Mouse (Mus musculus): ENCODE measurements around the gene Tbl1xr1.

The Tbl1xr1 gene

DNA sequence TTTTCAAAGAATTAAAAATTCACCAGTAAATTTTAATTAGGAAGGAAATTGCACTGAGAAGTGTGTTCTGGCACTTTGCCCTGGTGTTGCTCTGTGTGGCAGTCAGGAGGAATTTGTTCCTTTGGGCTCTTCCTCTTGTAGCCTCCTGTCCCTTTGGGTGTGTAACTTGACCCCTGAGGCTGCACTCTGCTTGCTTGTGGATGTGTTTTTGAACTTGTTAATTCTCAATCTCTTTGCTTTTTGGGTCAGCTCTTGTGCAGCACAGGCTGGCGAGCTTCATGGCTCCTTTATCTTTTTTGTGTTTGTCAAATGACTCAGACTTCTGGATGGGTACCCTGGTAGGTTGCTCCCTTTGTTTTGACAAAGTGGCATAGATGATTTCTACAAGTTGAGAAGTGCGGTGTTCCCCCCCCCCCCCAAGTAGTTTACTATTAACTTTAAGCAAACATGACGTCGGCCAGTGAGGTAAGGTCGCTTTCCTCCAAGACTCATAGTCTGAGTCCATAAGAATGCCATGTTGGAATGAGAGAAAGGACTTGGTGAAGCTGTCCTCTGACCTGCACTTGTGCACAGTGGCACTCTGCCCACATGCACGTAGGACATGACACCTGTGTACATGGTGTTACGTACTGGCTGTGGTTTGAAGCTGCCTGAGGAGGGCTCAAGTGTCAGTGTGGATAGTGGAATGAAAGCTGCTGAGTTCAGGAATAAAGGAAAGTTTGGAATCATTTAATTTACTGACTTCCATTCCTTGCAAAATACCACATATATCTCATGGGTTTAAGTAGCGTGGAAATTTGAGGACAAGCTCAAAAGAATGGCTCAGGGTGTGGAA is 14.2 kb downstream of the Tbl1xr1 start:
- WGBS = 71% methylated on average over 8 of the region's 8 CpGs

DNA sequence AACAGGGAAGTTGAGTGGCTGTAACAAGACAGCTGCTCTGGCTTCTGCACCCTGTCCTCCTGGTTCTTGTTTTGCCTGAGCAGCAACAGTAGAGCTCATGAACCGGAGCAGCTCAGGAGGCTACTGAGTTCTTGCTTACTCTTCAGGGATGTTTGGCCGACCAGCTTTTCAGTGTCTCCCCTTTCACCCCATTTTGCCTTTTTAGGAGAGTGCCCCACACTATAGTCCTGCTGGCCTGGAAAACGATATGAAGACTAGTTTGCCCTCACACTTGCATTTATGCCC is 14.8 kb downstream of the Tbl1xr1 start:
- 66% methylated on average over 3 of the region's 3 CpGs for WGBS

GRCm38 (mm10) chr3:22091681-22092080 is 15.2 kb downstream of the Tbl1xr1 start:
- WGBS = 83% methylated on average over 3 of the region's 3 CpGs

DNA sequence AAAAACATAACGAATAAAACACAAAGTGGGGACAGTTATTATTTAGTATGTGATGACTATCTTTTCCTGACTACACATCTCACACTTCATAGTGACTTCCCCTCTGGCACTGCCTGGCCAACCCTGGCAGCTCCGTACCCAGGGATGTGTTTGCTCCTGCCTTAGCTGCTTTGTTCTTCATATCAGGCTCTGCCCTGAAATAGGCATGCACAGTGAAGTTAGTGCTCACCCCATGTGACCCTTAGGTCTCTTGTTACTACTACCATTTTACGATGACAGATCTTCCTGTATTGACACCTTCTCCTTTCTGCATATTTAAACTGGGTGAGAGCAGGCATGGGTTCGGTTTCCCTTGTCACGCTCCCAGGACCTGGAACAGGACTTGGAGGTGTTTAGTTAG is 16.3 kb downstream of the Tbl1xr1 start:
- 76% methylated on average over 5 of the region's 5 CpGs for WGBS

- 44% methylated on average over 5 of the region's 5 CpGs for WGBS
Observed at GRCm38 (mm10) chr3:22103986-22104515, 27.6 kb downstream of the Tbl1xr1 start.

DNA sequence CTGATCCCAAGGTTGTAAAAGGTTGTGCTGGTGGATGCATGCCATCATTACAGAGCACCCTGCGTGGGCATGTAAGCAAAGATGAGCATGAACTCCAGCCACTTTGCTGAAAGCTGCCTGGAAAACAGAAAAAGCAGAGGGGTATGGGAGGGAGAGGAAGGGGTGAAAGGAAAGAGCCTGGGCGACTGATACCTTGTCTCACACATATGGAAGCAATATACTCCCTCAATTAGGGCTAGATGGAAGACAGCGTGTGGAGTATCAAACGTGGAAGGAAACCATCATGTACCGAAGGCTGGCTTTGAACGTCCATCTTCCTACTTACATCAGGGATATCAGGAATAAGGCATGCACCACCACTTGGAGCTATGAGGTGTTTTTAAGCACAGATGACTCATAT is 29.0 kb downstream of the Tbl1xr1 start:
- 69% methylated on average over 6 of the region's 6 CpGs for WGBS

- 70% methylated on average over 1 of the region's 1 CpGs for WGBS
Observed at GRCm38 (mm10) chr3:22109651-22110050, 33.2 kb downstream of the Tbl1xr1 start.

GRCm38 (mm10) chr3:22113773-22114172 is 37.3 kb downstream of the Tbl1xr1 start:
- 86% methylated on average over 4 of the region's 4 CpGs for WGBS

DNA sequence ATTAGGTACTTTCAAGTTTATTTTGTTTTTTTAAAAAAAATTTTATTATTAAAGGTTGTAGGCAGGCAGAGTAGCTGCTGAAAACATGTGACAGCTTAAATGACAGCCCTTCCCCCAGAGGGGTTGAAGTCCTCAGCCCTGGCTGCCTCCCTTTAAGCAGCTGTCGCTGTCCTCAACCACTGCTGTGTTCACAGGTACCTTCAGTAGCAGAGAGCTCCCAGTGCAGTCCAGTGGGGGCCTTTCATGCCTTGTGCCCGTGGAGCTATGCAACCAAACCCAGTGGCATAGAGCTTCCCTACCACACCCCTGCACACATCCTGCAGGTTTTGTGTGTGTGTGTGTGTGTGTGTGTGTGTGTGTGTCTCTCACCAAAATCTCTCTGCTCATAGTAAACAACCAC is 38.8 kb downstream of the Tbl1xr1 start:
- 43% methylated on average over 2 of the region's 2 CpGs for WGBS

DNA sequence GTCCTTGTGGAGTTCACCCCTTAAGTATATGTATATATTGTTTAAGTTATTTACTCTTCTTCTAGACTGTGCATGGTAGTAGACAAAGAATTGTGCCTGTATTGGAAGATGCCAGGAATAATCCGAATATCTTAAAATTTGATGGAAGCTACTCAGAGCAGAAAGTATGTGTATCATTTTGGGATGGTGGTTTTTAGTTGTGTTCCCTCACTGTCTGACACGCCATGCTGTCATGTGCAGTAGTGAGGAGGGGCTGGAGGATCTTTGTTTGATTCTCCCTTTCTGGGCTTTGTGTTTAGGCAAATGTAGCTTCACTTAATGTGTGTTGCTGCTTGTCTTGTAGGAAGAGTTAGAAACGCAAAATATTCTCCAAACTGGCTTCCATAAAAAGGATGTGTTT is 39.2 kb downstream of the Tbl1xr1 start:
- WGBS = 62% methylated on average over 3 of the region's 3 CpGs

DNA sequence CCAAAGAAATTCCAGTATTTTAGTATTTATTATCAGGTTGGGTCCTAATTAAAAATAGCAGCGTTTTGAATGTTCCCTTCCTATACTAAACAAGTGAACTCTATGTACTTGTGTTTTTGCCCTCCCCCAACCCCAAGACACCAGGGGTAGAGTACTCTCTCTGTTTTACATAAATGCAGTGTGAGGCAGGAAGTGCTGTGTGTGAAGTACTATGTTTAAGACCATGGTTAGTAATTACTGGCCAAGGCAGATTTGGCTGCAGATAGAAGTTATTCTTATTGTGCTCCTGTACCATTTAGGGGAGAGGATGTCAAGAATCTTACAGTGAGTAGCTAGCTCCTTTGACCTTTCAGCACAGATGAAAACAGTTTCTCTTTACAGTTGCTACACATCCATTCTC is 39.7 kb downstream of the Tbl1xr1 start:
- WGBS = 36% methylated on average over 1 of the region's 1 CpGs

DNA sequence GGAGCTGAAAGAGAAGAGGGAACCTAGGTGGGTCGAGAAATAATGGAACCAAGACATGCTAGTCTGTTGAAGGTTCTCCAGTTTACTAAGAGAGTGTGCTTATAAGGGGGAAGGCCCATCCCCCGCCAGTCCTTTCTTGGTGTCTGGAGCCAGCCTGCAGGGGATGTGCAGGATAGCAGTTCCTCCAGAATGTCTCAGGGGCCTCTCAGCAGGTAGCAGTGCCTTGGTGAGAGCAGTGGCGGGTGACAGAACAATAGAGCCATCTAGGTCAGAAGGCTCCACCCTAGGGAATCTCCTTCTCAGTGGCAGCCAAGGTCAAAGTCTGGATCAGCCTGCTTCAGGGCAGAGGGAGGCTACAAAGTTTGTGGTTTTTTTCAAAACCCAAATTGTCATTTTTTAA is 45.3 kb downstream of the Tbl1xr1 start:
- WGBS = 51% methylated on average over 3 of the region's 3 CpGs

DNA sequence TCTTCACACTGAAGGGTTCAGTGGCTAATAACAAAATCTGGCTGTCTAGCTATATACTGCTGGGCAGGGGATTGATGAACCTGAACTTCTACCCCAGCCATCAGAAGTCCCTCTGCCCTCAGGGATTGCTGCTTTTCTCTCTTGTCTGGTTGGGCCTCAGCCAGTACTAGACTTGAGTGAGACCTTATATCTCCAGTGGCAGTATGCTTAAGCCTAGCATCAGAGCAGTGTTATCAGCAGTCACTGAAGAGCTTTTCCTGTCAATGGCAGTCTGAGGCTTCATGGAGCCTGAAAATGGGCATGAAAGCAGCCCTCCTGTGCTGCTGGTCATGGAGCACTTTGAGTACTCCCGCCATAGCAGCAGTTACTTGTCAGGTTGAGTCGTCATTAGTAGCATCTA is 46.7 kb downstream of the Tbl1xr1 start:
- WGBS = 86% methylated on average over 2 of the region's 2 CpGs

GRCm38 (mm10) chr3:22126251-22126826 is 49.9 kb downstream of the Tbl1xr1 start:
- 77% methylated on average over 5 of the region's 5 CpGs for WGBS

- WGBS = 74% methylated on average over 2 of the region's 2 CpGs
Observed at GRCm38 (mm10) chr3:22131277-22131676, 54.8 kb downstream of the Tbl1xr1 start.

GRCm38 (mm10) chr3:22133626-22134025 is 57.2 kb downstream of the Tbl1xr1 start:
- 80% methylated on average over 7 of the region's 7 CpGs for WGBS

DNA sequence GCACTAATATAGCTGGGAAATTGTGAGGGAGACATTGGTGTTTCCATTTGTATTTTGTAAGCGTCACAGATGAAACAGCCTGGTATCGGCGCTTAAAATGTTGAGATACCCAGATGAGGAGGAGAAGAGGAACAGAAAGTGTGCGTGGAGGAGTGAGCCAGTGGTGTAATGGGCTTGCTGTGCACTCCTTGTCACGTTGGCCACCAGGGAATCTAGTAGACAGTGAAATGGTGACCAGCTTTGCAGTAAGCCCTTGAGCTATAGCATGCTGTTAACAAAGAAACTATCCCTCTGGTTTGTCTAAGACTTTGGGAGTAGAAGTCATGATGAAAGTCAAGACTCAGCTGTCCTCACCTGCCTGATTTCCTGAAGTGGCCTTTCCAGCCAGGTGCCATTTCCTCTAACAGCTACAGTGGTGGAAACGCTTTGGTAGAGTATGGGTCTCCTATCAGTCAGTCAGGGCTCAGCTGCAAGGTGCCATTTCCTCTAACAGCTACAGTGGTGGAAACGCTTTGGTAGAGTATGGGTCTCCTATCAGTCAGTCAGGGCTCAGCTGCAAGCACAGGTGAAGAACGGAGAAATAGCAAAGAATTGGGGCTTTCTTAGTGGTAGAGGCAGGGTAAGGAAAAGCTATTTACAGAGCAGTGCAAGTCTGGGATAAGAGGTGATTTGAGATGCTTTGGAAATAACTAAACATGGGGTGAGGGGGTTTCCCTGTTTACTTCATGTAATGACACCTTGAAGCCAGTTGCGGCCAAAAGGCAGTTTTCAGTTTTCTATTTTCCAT is 61.5 kb downstream of the Tbl1xr1 start:
- WGBS = 86% methylated on average over 9 of the region's 9 CpGs

DNA sequence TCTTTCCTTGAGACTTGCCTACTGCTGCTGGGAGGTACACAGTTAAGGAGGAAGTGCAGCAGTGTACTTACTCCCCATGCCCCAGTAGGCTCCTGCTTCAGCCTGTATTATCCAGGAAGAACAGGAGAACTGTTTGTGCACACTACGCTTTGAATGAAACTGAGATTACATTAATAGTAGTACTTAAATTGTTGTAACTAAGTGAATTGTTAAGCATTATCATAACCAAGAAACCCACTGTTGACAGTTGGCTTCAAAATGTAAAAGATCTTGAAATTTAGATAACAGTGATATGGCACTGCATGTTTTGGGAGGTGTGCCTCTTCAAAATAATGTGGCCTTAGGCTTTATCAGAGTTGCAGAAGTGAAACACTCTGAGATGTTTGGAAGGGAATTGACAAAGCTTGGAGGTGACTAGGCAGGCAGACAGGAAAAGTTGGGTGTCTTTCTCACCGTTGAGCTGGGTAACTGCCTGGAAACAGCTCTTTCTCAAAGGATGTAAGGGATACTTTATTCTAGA is 62.2 kb downstream of the Tbl1xr1 start:
- 33% methylated on average over 2 of the region's 2 CpGs for WGBS

GRCm38 (mm10) chr3:22140111-22140658 is 63.7 kb downstream of the Tbl1xr1 start:
- 57% methylated on average over 3 of the region's 3 CpGs for WGBS

DNA sequence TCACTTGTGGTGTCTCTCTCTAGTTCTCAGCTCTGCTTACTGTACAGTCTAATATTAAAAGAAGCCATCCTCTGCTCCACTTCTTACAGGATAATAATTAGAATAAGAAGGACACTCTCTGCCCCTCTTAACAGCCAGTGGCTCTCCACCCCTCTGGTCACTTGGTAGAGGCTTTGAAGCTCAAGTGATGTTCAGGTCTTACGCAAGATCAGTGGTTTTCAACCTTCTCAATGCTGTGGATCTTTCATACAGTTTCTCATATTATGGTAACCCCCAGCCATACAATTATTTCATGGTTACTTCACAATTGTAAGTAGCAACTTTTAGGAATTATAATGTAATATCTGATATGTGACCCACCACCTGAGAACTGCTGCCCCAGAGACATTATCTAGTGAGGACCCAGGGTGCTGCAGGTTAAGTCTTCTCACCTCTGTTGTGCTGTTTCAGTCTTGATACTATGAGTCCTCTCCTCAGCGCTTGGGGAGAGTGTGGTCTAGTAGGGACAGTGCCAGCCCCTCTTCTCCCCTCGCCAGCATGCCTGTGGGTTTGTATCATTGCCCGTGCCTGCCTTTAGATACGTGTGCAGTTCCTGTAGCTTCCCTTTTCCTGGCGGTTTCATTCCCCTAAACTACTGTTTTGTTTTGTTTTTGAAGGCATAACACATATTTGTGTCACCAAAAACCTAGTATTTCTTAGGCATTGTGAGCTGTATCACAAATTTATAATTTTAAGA is 65.7 kb downstream of the Tbl1xr1 start:
- WGBS = 63% methylated on average over 6 of the region's 6 CpGs

- WGBS = 69% methylated on average over 5 of the region's 5 CpGs
Observed at GRCm38 (mm10) chr3:22142846-22143641, 66.6 kb downstream of the Tbl1xr1 start.

Data from cerebral cortex, adult 2 months (tissue).